Comparison of ENCODE assay signal across 8 mouse cellular contexts in genomic region chr10:128492051-128492450, GRCm38 (mm10). TPM values are rescaled to one million over a fixed set of nuclear protein-coding genes. Genes with fewer than 3 reads are reported as not detected.
DNase-seq lines count a peak whose midpoint lies in the region; ATAC-seq and TF ChIP-seq lines count a peak whose summit lies in the region.
"Not testable (repeated sequence)": the region's sequence is repeated elsewhere in the genome, so short reads cannot be mapped to it uniquely, and the experiment has no call there.

No protein-coding gene starts in this region.

- H3K9me3 ChIP-seq in ES-E14 (ENCODE audit: control insufficient read depth, insufficient read depth, low read depth, low read length); embryonic facial prominence, embryonic 13.5 days; hindbrain, embryonic 14.5 days (ENCODE audit: control insufficient read depth, low read length); kidney, embryonic 16.5 days (ENCODE audit: low read length); liver, embryonic 14.5 days (ENCODE audit: control insufficient read depth, low read length); midbrain, embryonic 13.5 days: not testable (repeated sequence)

- TF ChIP-seq POLR2A in spleen, adult 2 months (IDR thresholded peaks at IDR 0.05; ENCODE audit: low read depth, low read length) = not testable (repeated sequence)

- DNase-seq in ES-E14 (ENCODE audit: low read depth, low spot score); hindbrain, embryonic 14.5 days (ENCODE audit: low spot score); liver, embryonic 14.5 days (ENCODE audit: low read depth in 3 of 3, low spot score in 3 of 3); spleen, adult 2 months (ENCODE audit: low read depth in 1 of 2, low spot score in 2 of 2): not testable (repeated sequence)
- peak; percentile 91 for DNase-seq in heart, adult 11 months

- in situ Hi-C loops in ES-E14 (cut with MboI; ENCODE audit: low sequenced_read_pairs in 2 of 2, unreplicated experiment in 2 of 2) = not testable (repeated sequence)

- not testable (repeated sequence) for TF ChIP-seq CTCF in liver, embryonic 14.5 days (IDR thresholded peaks at IDR 0.05; ENCODE audit: low read depth); spleen, adult 2 months (IDR thresholded peaks at IDR 0.05; ENCODE audit: extremely low read depth, insufficient read depth, insufficient read length, insufficient replicate concordance)

- peaks cover 40% of the 10 kb centered on the region for H3K36me3 ChIP-seq in ES-E14 (ENCODE audit: control insufficient read depth, insufficient read depth, low read length, poor library complexity, severe bottlenecking)
- peaks cover 49% of the 10 kb centered on the region for H3K36me3 ChIP-seq in embryonic facial prominence, embryonic 13.5 days
- peaks cover 54% of the 10 kb centered on the region for H3K36me3 ChIP-seq in hindbrain, embryonic 14.5 days (replicated peaks; ENCODE audit: control insufficient read depth, insufficient read depth)
- peaks cover 42% of the 10 kb centered on the region for H3K36me3 ChIP-seq in kidney, embryonic 16.5 days (ENCODE audit: insufficient read depth, low read length)
- H3K36me3 ChIP-seq in liver, embryonic 14.5 days (replicated peaks; ENCODE audit: control insufficient read depth, insufficient read depth, low read depth) = peaks cover 36% of the 10 kb centered on the region
- peaks cover 50% of the 10 kb centered on the region for H3K36me3 ChIP-seq in midbrain, embryonic 13.5 days
- peaks cover 33% of the 10 kb centered on the region for H3K36me3 ChIP-seq in spleen, adult 2 months (ENCODE audit: control insufficient read depth, insufficient read depth, low read length)

- peaks cover 2 to 38% of the 10 kb centered on the region in 2 experiments; a peak in 3 of 4 replicates for H3K4me1 ChIP-seq in ES-E14 (ENCODE audit: control insufficient read depth in 2 of 2, insufficient read depth in 2 of 2, low read length in 2 of 2, poor library complexity in 1 of 2)
- H3K4me1 ChIP-seq in embryonic facial prominence, embryonic 13.5 days = peaks cover 38% of the 10 kb centered on the region
- H3K4me1 ChIP-seq in hindbrain, embryonic 14.5 days (replicated peaks; ENCODE audit: control insufficient read depth, insufficient read depth, low read length) = peaks cover 31% of the 10 kb centered on the region
- H3K4me1 ChIP-seq in kidney, embryonic 16.5 days (ENCODE audit: insufficient read depth, low read length) = peaks cover 40% of the 10 kb centered on the region
- peaks cover 13 to 27% of the 10 kb centered on the region in 2 experiments for H3K4me1 ChIP-seq in liver, embryonic 14.5 days (replicated peaks; ENCODE audit: control insufficient read depth in 2 of 2, insufficient read depth in 2 of 2, low read length in 1 of 2)
- peaks cover 48% of the 10 kb centered on the region for H3K4me1 ChIP-seq in midbrain, embryonic 13.5 days (replicated peaks)
- H3K4me1 ChIP-seq in spleen, adult 2 months (ENCODE audit: control insufficient read depth, insufficient read depth, insufficient read length) = peaks cover 12% of the 10 kb centered on the region; the same call in 1 of the 2 replicates

- 61% methylated on average over 8 of the region's 8 CpGs for WGBS in embryonic facial prominence, embryonic 13.5 days
- WGBS in hindbrain, embryonic 14.5 days = 80% methylated on average over 7 of the region's 8 CpGs
- 16% methylated on average over 8 of the region's 8 CpGs for WGBS in kidney, embryonic 16.5 days
- 45% methylated on average over 8 of the region's 8 CpGs for WGBS in liver, embryonic 14.5 days (ENCODE audit: insufficient replicate concordance)
- WGBS in midbrain, embryonic 13.5 days = 80% methylated on average over 8 of the region's 8 CpGs
- WGBS in spleen, adult 2 months = 42% methylated on average over 8 of the region's 8 CpGs

- H3K27me3 ChIP-seq in embryonic facial prominence, embryonic 13.5 days; hindbrain, embryonic 14.5 days (ENCODE audit: control insufficient read depth, insufficient read depth, low read length); kidney, embryonic 16.5 days (ENCODE audit: insufficient read depth, low read length); liver, embryonic 14.5 days (ENCODE audit: control insufficient read depth, insufficient read depth, low read length); midbrain, embryonic 13.5 days; spleen, adult 2 months (ENCODE audit: control insufficient read depth, insufficient read depth, low read length): not testable (repeated sequence)

- H3K4me2 ChIP-seq in embryonic facial prominence, embryonic 13.5 days = peak overlapping the region; percentile 79
- peak overlapping the region; percentile 95 for H3K4me2 ChIP-seq in hindbrain, embryonic 14.5 days (replicated peaks)
- H3K4me2 ChIP-seq in kidney, embryonic 16.5 days (replicated peaks; ENCODE audit: low read depth, low read length) = peak overlapping the region; percentile 64
- peak overlapping the region; percentile 68 for H3K4me2 ChIP-seq in liver, embryonic 14.5 days (ENCODE audit: low read depth)
- peak overlapping the region; percentile 67 for H3K4me2 ChIP-seq in midbrain, embryonic 13.5 days (replicated peaks)

- H3K27ac ChIP-seq in ES-E14 (ENCODE audit: insufficient read depth, low read depth, low read length, poor library complexity, severe bottlenecking); liver, embryonic 14.5 days: not testable (repeated sequence)
- H3K27ac ChIP-seq in embryonic facial prominence, embryonic 13.5 days = peak overlapping the region; percentile 98
- 0 out of 2 replicates have a peak overlapping the region, but pooled peaks have one; percentile 98 for H3K27ac ChIP-seq in hindbrain, embryonic 14.5 days
- peak overlapping the region; percentile 98 for H3K27ac ChIP-seq in kidney, embryonic 16.5 days (ENCODE audit: low read length)
- H3K27ac ChIP-seq in midbrain, embryonic 13.5 days = peak overlapping the region; percentile 94
- H3K27ac ChIP-seq in spleen, adult 2 months (ENCODE audit: insufficient read depth, low read length) = peak overlapping the region; percentile 85

- TF ChIP-seq EP300 in liver, embryonic 14.5 days (IDR thresholded peaks at IDR 0.05; ENCODE audit: low read depth) = not testable (repeated sequence)

- H3K4me3 ChIP-seq in ES-E14 (ENCODE audit: insufficient read depth in 1 of 2, low read depth in 1 of 2, low read length in 2 of 2, poor library complexity in 1 of 2, severe bottlenecking in 1 of 2) = peak overlapping the region; percentile 83 to 95
- peak overlapping the region; percentile 84 for H3K4me3 ChIP-seq in embryonic facial prominence, embryonic 13.5 days
- H3K4me3 ChIP-seq in hindbrain, embryonic 14.5 days (replicated peaks; ENCODE audit: low read length) = peak overlapping the region; percentile 69
- peak overlapping the region; percentile 67 for H3K4me3 ChIP-seq in kidney, embryonic 16.5 days (ENCODE audit: low read length)
- H3K4me3 ChIP-seq in liver, embryonic 14.5 days (ENCODE audit: insufficient read depth in 1 of 2, low read depth in 2 of 2, low read length in 2 of 2) = peak overlapping the region; percentile 92 to 99
- peak overlapping the region; percentile 77 for H3K4me3 ChIP-seq in midbrain, embryonic 13.5 days (replicated peaks)
- peak overlapping the region; percentile 71; the same call in 1 of the 2 replicates for H3K4me3 ChIP-seq in spleen, adult 2 months (ENCODE audit: extremely low read depth, insufficient read depth, insufficient read length)

- not testable (repeated sequence) for ATAC-seq in embryonic facial prominence, embryonic 13.5 days (ENCODE audit: insufficient number of reproducible peaks, insufficient read depth, low FRiP score, low TSS enrichment, low read depth); hindbrain, embryonic 14.5 days (ENCODE audit: low FRiP score); kidney, embryonic 16.5 days (ENCODE audit: low FRiP score, low TSS enrichment); liver, embryonic 14.5 days (ENCODE audit: insufficient read depth); midbrain, embryonic 13.5 days

- H3K9ac ChIP-seq in ES-E14 (ENCODE audit: insufficient read depth, low read depth, low read length, poor library complexity, severe bottlenecking) = not testable (repeated sequence)
- H3K9ac ChIP-seq in embryonic facial prominence, embryonic 13.5 days = peak overlapping the region; percentile 91
- peak overlapping the region; percentile 92 for H3K9ac ChIP-seq in hindbrain, embryonic 14.5 days
- H3K9ac ChIP-seq in kidney, embryonic 16.5 days (replicated peaks; ENCODE audit: low read length) = peak overlapping the region; percentile 88
- peak overlapping the region; percentile 96 for H3K9ac ChIP-seq in liver, embryonic 14.5 days (replicated peaks)
- peak overlapping the region; percentile 85 for H3K9ac ChIP-seq in midbrain, embryonic 13.5 days (replicated peaks)

RNA-seq across cellular contexts. Expression of gene Myl6, which starts 1.9 kb away (rescaled TPM):
- total RNA-seq in ES-E14 (2012; rRNA removed) = 894 and 1,090 TPM in 2 replicates
- polyA plus RNA-seq in embryonic facial prominence, embryonic 13.5 days (2015; fragmentation: Nextera tagmentation; extraction: Ambion mirVana) = 961 and 1,001 TPM in 2 replicates
- polyA plus RNA-seq in hindbrain, embryonic 14.5 days (2014; fragmentation: Nextera tagmentation; extraction: Ambion mirVana) = 825 and 884 TPM in 2 replicates
- polyA plus RNA-seq in kidney, embryonic 16.5 days (2015; fragmentation: Nextera tagmentation; extraction: Ambion mirVana) = 1,255 and 1,413 TPM in 2 replicates
- polyA plus RNA-seq in liver, embryonic 14.5 days (2012; rRNA removed) = 429 and 654 TPM in 2 replicates
- polyA plus RNA-seq in liver, embryonic 14.5 days (2014; fragmentation: Nextera tagmentation; extraction: Ambion mirVana) = 490 and 506 TPM in 2 replicates
- polyA plus RNA-seq in midbrain, embryonic 13.5 days (2015; fragmentation: Nextera tagmentation; extraction: Ambion mirVana) = 836 and 885 TPM in 2 replicates
- polyA plus RNA-seq in spleen, adult 2 months (2012; rRNA removed) = 376 and 451 TPM in 2 replicates

RNA-seq across cellular contexts. Expression of gene Myl6b, which starts 6.4 kb away (rescaled TPM):
- 2.0 and 3.7 TPM in 2 replicates for total RNA-seq in ES-E14 (2012; rRNA removed)
- 2.8 and 4.0 TPM in 2 replicates for polyA plus RNA-seq in embryonic facial prominence, embryonic 13.5 days (2015; fragmentation: Nextera tagmentation; extraction: Ambion mirVana)
- 5.8 and 6.1 TPM in 2 replicates for polyA plus RNA-seq in hindbrain, embryonic 14.5 days (2014; fragmentation: Nextera tagmentation; extraction: Ambion mirVana)
- polyA plus RNA-seq in kidney, embryonic 16.5 days (2015; fragmentation: Nextera tagmentation; extraction: Ambion mirVana) = 4.2 and 5.7 TPM in 2 replicates
- polyA plus RNA-seq in liver, embryonic 14.5 days (2012; rRNA removed) = 1.2 and 1.5 TPM in 2 replicates
- polyA plus RNA-seq in liver, embryonic 14.5 days (2014; fragmentation: Nextera tagmentation; extraction: Ambion mirVana) = 0.72 and 1.3 TPM in 2 replicates
- polyA plus RNA-seq in midbrain, embryonic 13.5 days (2015; fragmentation: Nextera tagmentation; extraction: Ambion mirVana) = 3.4 and 4.3 TPM in 2 replicates
- polyA plus RNA-seq in spleen, adult 2 months (2012; rRNA removed) = 0.67 and 1.1 TPM in 2 replicates

RNA-seq across cellular contexts. Expression of gene Smarcc2, which starts 33.0 kb away (rescaled TPM):
- total RNA-seq in ES-E14 (2012; rRNA removed) = 18.9 and 22.8 TPM in 2 replicates
- polyA plus RNA-seq in embryonic facial prominence, embryonic 13.5 days (2015; fragmentation: Nextera tagmentation; extraction: Ambion mirVana) = 111 and 119 TPM in 2 replicates
- polyA plus RNA-seq in hindbrain, embryonic 14.5 days (2014; fragmentation: Nextera tagmentation; extraction: Ambion mirVana) = 184 and 191 TPM in 2 replicates
- 64.5 and 75.9 TPM in 2 replicates for polyA plus RNA-seq in kidney, embryonic 16.5 days (2015; fragmentation: Nextera tagmentation; extraction: Ambion mirVana)
- polyA plus RNA-seq in liver, embryonic 14.5 days (2012; rRNA removed) = 23.2 and 29.8 TPM in 2 replicates
- polyA plus RNA-seq in liver, embryonic 14.5 days (2014; fragmentation: Nextera tagmentation; extraction: Ambion mirVana) = 27.7 and 32.8 TPM in 2 replicates
- 200 and 212 TPM in 2 replicates for polyA plus RNA-seq in midbrain, embryonic 13.5 days (2015; fragmentation: Nextera tagmentation; extraction: Ambion mirVana)
- 67.8 and 84.5 TPM in 2 replicates for polyA plus RNA-seq in spleen, adult 2 months (2012; rRNA removed)

RNA-seq across cellular contexts. Expression of gene Esyt1, which starts 33.6 kb away (rescaled TPM):
- 62.7 and 135 TPM in 2 replicates for total RNA-seq in ES-E14 (2012; rRNA removed)
- polyA plus RNA-seq in embryonic facial prominence, embryonic 13.5 days (2015; fragmentation: Nextera tagmentation; extraction: Ambion mirVana) = 21.4 and 23.1 TPM in 2 replicates
- 13.7 and 14.5 TPM in 2 replicates for polyA plus RNA-seq in hindbrain, embryonic 14.5 days (2014; fragmentation: Nextera tagmentation; extraction: Ambion mirVana)
- 23.2 and 24.2 TPM in 2 replicates for polyA plus RNA-seq in kidney, embryonic 16.5 days (2015; fragmentation: Nextera tagmentation; extraction: Ambion mirVana)
- polyA plus RNA-seq in liver, embryonic 14.5 days (2012; rRNA removed) = 9.4 and 10.3 TPM in 2 replicates
- 7.0 and 7.8 TPM in 2 replicates for polyA plus RNA-seq in liver, embryonic 14.5 days (2014; fragmentation: Nextera tagmentation; extraction: Ambion mirVana)
- polyA plus RNA-seq in midbrain, embryonic 13.5 days (2015; fragmentation: Nextera tagmentation; extraction: Ambion mirVana) = 11.6 and 13.7 TPM in 2 replicates
- polyA plus RNA-seq in spleen, adult 2 months (2012; rRNA removed) = 121 and 148 TPM in 2 replicates

RNA-seq across cellular contexts. Expression of gene Zc3h10, which starts 55.5 kb away (rescaled TPM):
- total RNA-seq in ES-E14 (2012; rRNA removed) = 18.8 and 19.5 TPM in 2 replicates
- polyA plus RNA-seq in embryonic facial prominence, embryonic 13.5 days (2015; fragmentation: Nextera tagmentation; extraction: Ambion mirVana) = 13.5 and 15.5 TPM in 2 replicates
- 14.5 and 16.3 TPM in 2 replicates for polyA plus RNA-seq in hindbrain, embryonic 14.5 days (2014; fragmentation: Nextera tagmentation; extraction: Ambion mirVana)
- 16.2 and 16.6 TPM in 2 replicates for polyA plus RNA-seq in kidney, embryonic 16.5 days (2015; fragmentation: Nextera tagmentation; extraction: Ambion mirVana)
- polyA plus RNA-seq in liver, embryonic 14.5 days (2012; rRNA removed) = 3.3 and 4.0 TPM in 2 replicates
- 4.3 and 5.3 TPM in 2 replicates for polyA plus RNA-seq in liver, embryonic 14.5 days (2014; fragmentation: Nextera tagmentation; extraction: Ambion mirVana)
- 23.3 and 24.2 TPM in 2 replicates for polyA plus RNA-seq in midbrain, embryonic 13.5 days (2015; fragmentation: Nextera tagmentation; extraction: Ambion mirVana)
- 17.4 and 19.9 TPM in 2 replicates for polyA plus RNA-seq in spleen, adult 2 months (2012; rRNA removed)
